Mouse (Mus musculus) hindbrain, postnatal 0 days (tissue): ENCODE measurements at regions not wholly inside any gene's neighbourhood (a gene's known extent, or its start where the extent isn't known, plus 50 kb on each side); places are given as distances from the start of the nearest gene placed in this dataset.

Experiments
- ATAC-seq: fragments of 200-750 bp; cut with Nextera tagmentation; 2 replicates; pipeline ENCODE4 v1.8.0; 2017; ENCODE audit warnings: mild to moderate bottlenecking, moderate TSS enrichment, moderate library complexity
- DNase-seq: peaks from one replicate; pipeline ENCODE4 v3.0.0-alpha.2; 2015; ENCODE audit warnings: low spot score
- H3K27ac ChIP-seq: fragments of 300-500 bp; sonication (generic); 2 replicates; pipeline ENCODE4 v1.5.1; 2014; ENCODE audit warnings: mild to moderate bottlenecking
- H3K27me3 ChIP-seq: fragments of 300-500 bp; sonication (generic); 2 replicates; pipeline ENCODE4 v1.6.1; 2014; ENCODE audit warnings: low read length, mixed read lengths; ENCODE audit not compliant: insufficient read depth
- H3K36me3 ChIP-seq: fragments of 300-500 bp; sonication (generic); 2 replicates; pipeline ENCODE4 v1.6.1; 2014; ENCODE audit warnings: low read length, mixed read lengths; ENCODE audit not compliant: insufficient read depth
- H3K4me1 ChIP-seq: fragments of 300-500 bp; sonication (generic); 2 replicates; pipeline ENCODE4 v1.6.1; 2014; ENCODE audit warnings: antibody characterized with exemption, low read length, mixed read lengths; ENCODE audit not compliant: insufficient read depth
- H3K4me2 ChIP-seq: fragments of 300-500 bp; sonication (generic); 2 replicates; pipeline ENCODE4 v1.6.1; 2014; ENCODE audit warnings: low read depth, mild to moderate bottlenecking, low read length, moderate library complexity, mixed read lengths
- H3K4me3 ChIP-seq: fragments of 300-500 bp; sonication (generic); 2 replicates; pipeline ENCODE4 v1.5.1; 2014; ENCODE audit warnings: low read length
- H3K9ac ChIP-seq: fragments of 300-500 bp; sonication (generic); replicated peaks from 2 replicates; pipeline ENCODE4 v1.6.1; 2014; ENCODE audit warnings: mild to moderate bottlenecking, low read length, moderate library complexity, mixed read lengths
- H3K9me3 ChIP-seq: fragments of 300-500 bp; sonication (generic); 2 replicates; pipeline ENCODE4 v1.6.1; 2016; ENCODE audit warnings: low read length, mixed read lengths
- CTCF ChIP-seq: IDR thresholded peaks from 2 replicates; pipeline ENCODE4 v1.5.1; 2016; ENCODE audit warnings: antibody characterized with exemption, control low read depth, low read depth
- WGBS: fragments of 180-500 bp; shearing (Covaris S2); extraction: QIAGEN DNeasy Blood & Tissue Kit; methylation state at CpG from one replicate; pipeline ENCODE4 v1.1.7; 2014; 5-methylcytosine and 5-hydroxymethylcytosine counted together

DNA sequence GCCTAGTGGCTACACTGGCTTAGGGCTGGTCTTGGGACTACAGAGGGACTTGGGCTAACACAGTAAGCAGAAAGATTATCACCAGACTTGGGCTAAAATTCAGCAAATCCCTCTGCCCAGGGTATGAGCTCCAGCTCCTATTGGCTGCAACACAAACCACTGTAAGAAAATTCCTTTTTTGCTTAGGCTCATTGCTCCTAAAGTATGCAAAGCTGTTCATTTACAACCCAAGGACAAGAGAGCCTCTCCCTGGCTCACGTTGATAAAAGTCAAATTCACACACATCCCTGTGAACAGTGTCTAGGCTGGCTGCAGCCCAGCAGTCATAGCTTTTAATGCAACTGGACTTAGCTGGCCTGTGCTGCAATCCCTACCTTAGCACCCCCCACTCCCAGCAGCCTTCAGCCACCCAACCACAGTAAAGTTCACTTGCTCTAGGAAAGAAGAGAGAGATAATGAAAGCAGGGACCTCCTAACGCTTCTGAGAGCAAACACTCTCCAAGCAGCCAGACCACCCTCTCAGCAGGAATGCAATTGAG lies 247.6 kb downstream of the Tgfb2 start:
- Histone ChIP-seq H3K4me1 (no peaks in the 10 kb centered on the region), H3K4me2 (no peak overlapping the region), H3K27ac (no peak overlapping the region), H3K36me3 (no peaks in the 10 kb centered on the region), H3K9ac (no peak overlapping the region), H3K9me3 (peaks cover 3% of the 10 kb centered on the region; the same call in 1 of the 2 replicates), H3K27me3 (no peaks in the 10 kb centered on the region), H3K4me3 (no peak overlapping the region)
- no peak for ATAC-seq
- WGBS = 33% methylated on average over 2 of the region's 2 CpGs
- DNase-seq = no peak
- no peak for TF ChIP-seq CTCF

DNA sequence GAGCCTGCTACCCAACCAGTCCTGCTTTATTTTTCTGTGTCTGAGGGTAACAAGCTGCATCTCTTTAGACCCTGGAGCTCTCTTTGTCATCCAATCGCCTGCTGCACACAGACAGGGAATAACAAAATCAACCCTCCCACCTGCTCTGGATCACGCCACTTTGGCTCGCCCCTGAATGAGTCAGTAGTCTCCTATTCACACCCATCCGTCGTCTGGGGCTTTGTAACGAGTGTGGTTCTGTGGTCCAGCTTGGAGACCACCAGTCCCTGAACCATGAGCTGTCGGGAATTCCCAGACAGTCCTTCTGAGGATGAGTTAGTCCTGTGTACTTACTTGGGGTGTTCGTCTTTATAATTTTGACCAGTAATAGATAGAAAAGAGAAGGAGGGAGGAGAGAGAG lies 248.7 kb downstream of the Tgfb2 start:
- no peaks in the 10 kb centered on the region for H3K27me3 ChIP-seq
- H3K4me1 ChIP-seq = no peaks in the 10 kb centered on the region
- no peaks in the 10 kb centered on the region for H3K36me3 ChIP-seq
- no peak overlapping the region for H3K4me2 ChIP-seq
- no peak overlapping the region for H3K27ac ChIP-seq
- 71% methylated on average over 8 of the region's 8 CpGs for WGBS
- H3K9ac ChIP-seq = no peak overlapping the region
- H3K4me3 ChIP-seq = no peak overlapping the region
- H3K9me3 ChIP-seq = peaks cover 3% of the 10 kb centered on the region; the same call in 1 of the 2 replicates
- no peak for ATAC-seq
- no peak for DNase-seq
- TF ChIP-seq CTCF = no peak

- ATAC-seq (no peak), DNase-seq (no peak)
- Histone ChIP-seq H3K4me1 (no peaks in the 10 kb centered on the region), H3K4me2 (no peak overlapping the region), H3K4me3 (no peak overlapping the region), H3K9me3 (peaks cover 3% of the 10 kb centered on the region; the same call in 1 of the 2 replicates), H3K27ac (no peak overlapping the region), H3K27me3 (no peaks in the 10 kb centered on the region), H3K36me3 (no peaks in the 10 kb centered on the region), H3K9ac (no peak overlapping the region)
- peak; percentile 48 for TF ChIP-seq CTCF
- 99% methylated on average over 3 of the region's 3 CpGs for WGBS
Observed at GRCm38 (mm10) chr1:186456131-186456530, 249.7 kb downstream of the Tgfb2 start.

GRCm38 (mm10) chr1:186455177-186455660 lies 250.6 kb downstream of the Tgfb2 start:
- Histone ChIP-seq H3K9me3 (peaks cover 3% of the 10 kb centered on the region; the same call in 1 of the 2 replicates), H3K36me3 (no peaks in the 10 kb centered on the region), H3K4me1 (no peaks in the 10 kb centered on the region), H3K4me2 (no peak overlapping the region), H3K9ac (no peak overlapping the region), H3K4me3 (no peak overlapping the region), H3K27me3 (no peaks in the 10 kb centered on the region), H3K27ac (no peak overlapping the region)
- ATAC-seq (no peak), DNase-seq (no peak)
- no peak for TF ChIP-seq CTCF
- WGBS = 84% methylated on average over 7 of the region's 7 CpGs

GRCm38 (mm10) chr1:186454393-186455085 lies 251.2 kb downstream of the Tgfb2 start:
- Histone ChIP-seq H3K9me3 (peaks cover 3% of the 10 kb centered on the region; the same call in 1 of the 2 replicates), H3K4me1 (no peaks in the 10 kb centered on the region), H3K4me3 (no peak overlapping the region), H3K27ac (no peak overlapping the region), H3K27me3 (no peaks in the 10 kb centered on the region), H3K4me2 (no peak overlapping the region), H3K36me3 (no peaks in the 10 kb centered on the region), H3K9ac (no peak overlapping the region)
- TF ChIP-seq CTCF = no peak
- ATAC-seq = no peak
- no peak for DNase-seq
- WGBS = 72% methylated on average over 4 of the region's 4 CpGs

GRCm38 (mm10) chr1:186448841-186449650 lies 256.7 kb downstream of the Tgfb2 start:
- H3K4me2 ChIP-seq = no peak overlapping the region
- 0 out of 2 replicates have a peak, but pooled peaks have one; percentile 58 for ATAC-seq
- no peak overlapping the region for H3K9ac ChIP-seq
- WGBS = 43% methylated on average over 16 of the region's 16 CpGs
- H3K4me1 ChIP-seq = no peaks in the 10 kb centered on the region
- no peaks in the 10 kb centered on the region for H3K27me3 ChIP-seq
- DNase-seq = peak; percentile 74
- no peak overlapping the region for H3K4me3 ChIP-seq
- no peak for TF ChIP-seq CTCF
- no peaks in the 10 kb centered on the region for H3K9me3 ChIP-seq
- no peaks in the 10 kb centered on the region for H3K36me3 ChIP-seq
- no peak overlapping the region for H3K27ac ChIP-seq
